Comparison of ENCODE assay signal across 8 mouse cellular contexts in the genomic region with DNA sequence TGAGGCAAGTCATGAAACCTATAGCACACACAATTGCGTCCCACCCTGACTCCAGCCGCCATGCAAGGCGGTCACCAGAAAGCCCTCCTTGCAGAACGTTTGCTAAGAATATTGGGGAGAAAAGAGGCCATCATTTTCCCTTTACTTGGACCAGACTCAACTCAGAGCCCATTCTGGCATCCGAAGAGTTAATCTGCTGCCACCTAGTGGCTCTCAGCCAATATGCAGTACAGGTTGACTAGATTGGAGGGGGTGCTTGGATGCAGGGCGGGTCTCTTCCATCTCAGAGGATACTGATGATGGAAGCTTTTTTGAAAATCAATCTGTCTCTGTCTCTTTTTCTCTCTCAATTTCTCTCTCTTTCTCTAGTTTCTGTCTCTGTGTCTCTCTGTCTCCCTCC.
DNase-seq lines count a peak whose midpoint lies in the region; ATAC-seq and TF ChIP-seq lines count a peak whose summit lies in the region.

No protein-coding gene starts in this region.

- TF ChIP-seq POLR2A in ES-Bruce4 (IDR thresholded peaks at IDR 0.05; ENCODE audit: insufficient read depth, low read length) = no peak

- H3K9ac ChIP-seq in ES-Bruce4 (ENCODE audit: low read depth, poor library complexity, severe bottlenecking) = no peak overlapping the region
- H3K9ac ChIP-seq in forebrain, embryonic 12.5 days = 0 out of 2 replicates have a peak overlapping the region, but pooled peaks have one; percentile 17
- H3K9ac ChIP-seq in hindbrain, embryonic 16.5 days (ENCODE audit: low read depth, low read length) = no peak overlapping the region; the same call in 1 of the 2 replicates

- H3K27me3 ChIP-seq in ES-Bruce4 (ENCODE audit: control insufficient read depth, insufficient read depth, low read length, poor library complexity, severe bottlenecking) = no peaks in the 10 kb centered on the region
- H3K27me3 ChIP-seq in forebrain, embryonic 12.5 days = no peaks in the 10 kb centered on the region
- no peaks in the 10 kb centered on the region for H3K27me3 ChIP-seq in hindbrain, embryonic 16.5 days (replicated peaks; ENCODE audit: control insufficient read depth, insufficient read depth, low read length)

- WGBS in forebrain, embryonic 12.5 days = 3% methylated on average over 6 of the region's 6 CpGs
- 4% methylated on average over 6 of the region's 6 CpGs for WGBS in hindbrain, embryonic 16.5 days

- H3K4me2 ChIP-seq in forebrain, embryonic 12.5 days = peak overlapping the region; percentile 51
- H3K4me2 ChIP-seq in hindbrain, embryonic 16.5 days (ENCODE audit: low read length) = peak overlapping the region; percentile 70

- DNase-seq in c-Kit-positive CD71-positive TER-119-positive erythroid progenitor cells, embryonic 14.5 days (ENCODE audit: low spot score) = peak; percentile 56
- peak; percentile 30 to 51 for DNase-seq in left cerebral cortex, adult 18-20 months (ENCODE audit: low spot score in 2 of 2)
- peak; percentile 92 for DNase-seq in mesoderm, embryonic 11.5 days (ENCODE audit: low read depth, low spot score)
- peak; percentile 41 to 74 for DNase-seq in spleen, postnatal 10 days (ENCODE audit: low spot score in 2 of 2)
- no peak for DNase-seq in gastrocnemius, postnatal 25 days

- TF ChIP-seq CTCF in ES-Bruce4 (IDR thresholded peaks at IDR 0.05; ENCODE audit: low read depth, low read length) = peak; percentile 47

- H3K36me3 ChIP-seq in ES-Bruce4 (ENCODE audit: control insufficient read depth, insufficient read depth, low read length, poor library complexity, severe bottlenecking) = no peaks in the 10 kb centered on the region
- no peaks in the 10 kb centered on the region for H3K36me3 ChIP-seq in forebrain, embryonic 12.5 days (replicated peaks)
- H3K36me3 ChIP-seq in hindbrain, embryonic 16.5 days (ENCODE audit: control insufficient read depth, insufficient read depth, low read length) = no peaks in the 10 kb centered on the region

- ATAC-seq in forebrain, embryonic 12.5 days (ENCODE audit: low FRiP score) = peak; percentile 91
- peak; percentile 93 for ATAC-seq in hindbrain, embryonic 16.5 days

- TF ChIP-seq EP300 in ES-Bruce4 (IDR thresholded peaks at IDR 0.05; ENCODE audit: insufficient read depth, low read depth, low read length) = no peak

- H3K27ac ChIP-seq in ES-Bruce4 (ENCODE audit: insufficient read depth, low read length) = no peak overlapping the region
- H3K27ac ChIP-seq in forebrain, embryonic 12.5 days = peak overlapping the region; percentile 77
- H3K27ac ChIP-seq in hindbrain, embryonic 16.5 days (ENCODE audit: low read depth, low read length) = 0 out of 2 replicates have a peak overlapping the region, but pooled peaks have one; percentile 7

- H3K4me1 ChIP-seq in ES-Bruce4 (ENCODE audit: control insufficient read depth, insufficient read depth, low read length) = peaks cover 2% of the 10 kb centered on the region
- peaks cover 24% of the 10 kb centered on the region for H3K4me1 ChIP-seq in forebrain, embryonic 12.5 days
- H3K4me1 ChIP-seq in hindbrain, embryonic 16.5 days (ENCODE audit: control insufficient read depth, insufficient read depth, low read depth, low read length) = peaks cover 7% of the 10 kb centered on the region

- H3K9me3 ChIP-seq in ES-Bruce4 (replicated peaks; ENCODE audit: control insufficient read depth, insufficient read depth, low read length, poor library complexity, severe bottlenecking) = no peaks in the 10 kb centered on the region
- no peaks in the 10 kb centered on the region for H3K9me3 ChIP-seq in forebrain, embryonic 12.5 days
- H3K9me3 ChIP-seq in hindbrain, embryonic 16.5 days (ENCODE audit: control insufficient read depth, low read length) = no peaks in the 10 kb centered on the region

- no peak overlapping the region for H3K4me3 ChIP-seq in ES-Bruce4 (ENCODE audit: low read depth, low read length)
- peak overlapping the region; percentile 17 for H3K4me3 ChIP-seq in forebrain, embryonic 12.5 days (replicated peaks)
- peak overlapping the region; percentile 39 for H3K4me3 ChIP-seq in hindbrain, embryonic 16.5 days (ENCODE audit: low read length)
